Mouse (Mus musculus): ENCODE results near the gene Gm4491. TPM values are rescaled to one million over a fixed set of nuclear protein-coding genes. Genes with fewer than 3 reads are reported as not detected.

Gene Gm4491
- polyA plus RNA-seq, 1 experiment from 2014 or later = not detected

DNA sequence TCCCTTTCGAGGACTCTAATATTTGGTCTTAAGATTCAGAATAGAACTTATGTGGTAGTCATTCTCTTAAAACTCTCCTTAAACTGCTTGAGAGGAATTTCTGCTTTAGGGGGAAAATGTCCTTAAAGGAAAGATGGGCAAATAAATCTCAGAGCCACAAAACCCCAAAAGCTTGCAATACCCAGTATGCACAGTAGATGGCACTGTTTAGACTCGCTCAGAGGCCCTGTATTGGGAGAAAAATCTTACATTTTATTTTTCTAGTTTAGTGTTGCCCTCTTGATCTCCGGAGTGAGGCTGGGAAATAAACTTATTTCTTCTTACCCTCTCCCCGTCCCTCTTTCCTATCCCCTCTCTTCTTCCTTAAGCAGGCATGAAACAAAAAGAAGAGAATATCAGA is 6.5 kb downstream of the Gm4491 start:
- peaks cover 24% of the 10 kb centered on the region for H3K27me3 ChIP-seq (ENCODE audit: control insufficient read depth, insufficient read depth, low read depth, low read length)

DNA sequence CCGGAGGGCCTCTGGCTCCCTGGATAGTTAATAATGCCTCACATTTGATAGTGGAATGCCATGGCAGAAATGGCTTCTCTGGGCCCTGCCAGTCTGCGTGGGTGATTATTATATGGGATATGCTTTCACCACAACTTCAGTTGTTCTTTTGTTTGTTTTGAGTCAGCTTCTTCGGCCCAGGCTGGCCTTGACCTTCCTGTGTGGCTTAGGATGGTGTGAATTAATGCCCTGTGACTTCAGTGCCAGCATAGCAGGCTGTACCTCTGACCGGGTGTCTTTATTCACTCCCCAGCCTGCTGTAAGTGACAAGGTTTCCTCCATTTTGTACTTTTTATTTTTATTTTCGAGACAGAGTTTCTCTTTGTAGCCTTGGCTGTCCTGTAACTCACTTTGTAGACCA is 7.8 kb downstream of the Gm4491 start:
- Histone ChIP-seq H3K4me2 (ENCODE audit: low read depth, low read length) (no peak overlapping the region), H3K27ac (ENCODE audit: low read length) (no peak overlapping the region), H3K9ac (ENCODE audit: low read depth, low read length) (no peak overlapping the region), H3K4me3 (ENCODE audit: low read depth, low read length) (no peak overlapping the region), H3K4me1 (ENCODE audit: control insufficient read depth, low read depth, low read length) (no peaks in the 10 kb centered on the region; the same call in 1 of the 2 replicates), H3K27me3 (ENCODE audit: control insufficient read depth, insufficient read depth, low read depth, low read length) (peaks cover 36% of the 10 kb centered on the region), H3K9me3 (replicated peaks; ENCODE audit: control insufficient read depth, low read length) (no peaks in the 10 kb centered on the region), H3K36me3 (ENCODE audit: control insufficient read depth, insufficient read depth) (no peaks in the 10 kb centered on the region)
- ATAC-seq (ENCODE audit: low read depth) = no peak
- WGBS (ENCODE audit: insufficient replicate concordance) = 53% methylated on average over 5 of the region's 5 CpGs

More for the DNA sequence above, 6.5 kb downstream of the Gm4491 start:
- H3K9me3 ChIP-seq (replicated peaks; ENCODE audit: control insufficient read depth, low read length) = no peaks in the 10 kb centered on the region
- 4% methylated on average over 4 of the region's 4 CpGs for WGBS (ENCODE audit: insufficient replicate concordance)
- H3K36me3 ChIP-seq (ENCODE audit: control insufficient read depth, insufficient read depth) = no peaks in the 10 kb centered on the region
- no peak overlapping the region for H3K4me3 ChIP-seq (ENCODE audit: low read depth, low read length)
- H3K27ac ChIP-seq (ENCODE audit: low read length) = no peak overlapping the region
- H3K9ac ChIP-seq (ENCODE audit: low read depth, low read length) = no peak overlapping the region
- no peak overlapping the region for H3K4me2 ChIP-seq (ENCODE audit: low read depth, low read length)
- no peaks in the 10 kb centered on the region; the same call in 1 of the 2 replicates for H3K4me1 ChIP-seq (ENCODE audit: control insufficient read depth, low read depth, low read length)
- no peak for ATAC-seq (ENCODE audit: low read depth)

DNA sequence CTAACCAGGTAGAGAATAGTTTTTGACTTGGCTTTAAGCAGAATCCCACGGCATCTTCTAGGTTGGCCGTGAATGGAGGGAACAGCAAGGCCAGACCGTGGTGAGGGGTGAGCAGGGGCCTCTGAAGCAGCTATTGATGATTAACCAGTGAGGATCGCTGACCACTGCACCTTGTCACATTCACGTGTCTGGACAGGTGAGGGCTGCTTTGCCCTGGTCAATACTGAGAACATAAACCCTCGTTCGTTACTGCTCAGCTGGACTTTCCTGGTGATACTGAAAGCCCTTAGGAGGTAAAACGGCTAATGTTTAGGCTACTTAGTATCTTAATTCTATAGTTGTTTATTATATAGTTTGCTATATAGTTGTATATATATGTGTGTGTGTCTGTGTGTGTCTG is 8.6 kb downstream of the Gm4491 start:
- no peaks in the 10 kb centered on the region for H3K9me3 ChIP-seq (replicated peaks; ENCODE audit: control insufficient read depth, low read length)
- H3K27me3 ChIP-seq (ENCODE audit: control insufficient read depth, insufficient read depth, low read depth, low read length) = peaks cover 36% of the 10 kb centered on the region
- H3K4me2 ChIP-seq (ENCODE audit: low read depth, low read length) = no peak overlapping the region
- WGBS (ENCODE audit: insufficient replicate concordance) = 54% methylated on average over 8 of the region's 8 CpGs
- no peaks in the 10 kb centered on the region; the same call in 1 of the 2 replicates for H3K4me1 ChIP-seq (ENCODE audit: control insufficient read depth, low read depth, low read length)
- H3K27ac ChIP-seq (ENCODE audit: low read length) = no peak overlapping the region
- H3K36me3 ChIP-seq (ENCODE audit: control insufficient read depth, insufficient read depth) = no peaks in the 10 kb centered on the region
- no peak overlapping the region for H3K9ac ChIP-seq (ENCODE audit: low read depth, low read length)
- no peak for ATAC-seq (ENCODE audit: low read depth)
- no peak overlapping the region for H3K4me3 ChIP-seq (ENCODE audit: low read depth, low read length)

DNA sequence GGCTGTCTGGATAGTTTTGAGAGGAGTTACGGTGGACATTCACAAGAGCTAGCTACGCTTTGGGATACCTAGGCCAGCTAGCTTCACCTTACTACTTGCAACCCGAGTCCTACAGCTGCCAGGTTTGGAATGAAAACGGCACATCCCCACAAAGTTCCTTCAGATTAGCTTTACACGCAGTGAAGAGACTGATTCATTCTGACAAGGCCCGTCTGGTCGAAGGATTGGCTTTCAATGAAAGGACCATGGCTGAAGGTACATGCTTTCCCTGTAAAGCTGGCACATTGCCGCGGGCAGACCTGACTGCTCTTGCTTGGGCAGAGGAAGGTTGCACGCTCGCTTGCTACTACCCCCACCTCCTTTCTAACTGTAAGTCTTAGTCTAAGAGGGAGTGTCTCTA is 10.0 kb downstream of the Gm4491 start:
- no peak for ATAC-seq (ENCODE audit: low read depth)
- Histone ChIP-seq H3K9me3 (replicated peaks; ENCODE audit: control insufficient read depth, low read length) (no peaks in the 10 kb centered on the region), H3K27ac (ENCODE audit: low read length) (no peak overlapping the region), H3K9ac (ENCODE audit: low read depth, low read length) (no peak overlapping the region), H3K36me3 (ENCODE audit: control insufficient read depth, insufficient read depth) (no peaks in the 10 kb centered on the region), H3K4me3 (ENCODE audit: low read depth, low read length) (no peak overlapping the region), H3K4me2 (ENCODE audit: low read depth, low read length) (no peak overlapping the region), H3K27me3 (ENCODE audit: control insufficient read depth, insufficient read depth, low read depth, low read length) (peaks cover 36% of the 10 kb centered on the region), H3K4me1 (ENCODE audit: control insufficient read depth, low read depth, low read length) (peaks cover 3% of the 10 kb centered on the region; the same call in 1 of the 2 replicates)
- WGBS (ENCODE audit: insufficient replicate concordance) = 43% methylated on average over 11 of the region's 11 CpGs

DNA sequence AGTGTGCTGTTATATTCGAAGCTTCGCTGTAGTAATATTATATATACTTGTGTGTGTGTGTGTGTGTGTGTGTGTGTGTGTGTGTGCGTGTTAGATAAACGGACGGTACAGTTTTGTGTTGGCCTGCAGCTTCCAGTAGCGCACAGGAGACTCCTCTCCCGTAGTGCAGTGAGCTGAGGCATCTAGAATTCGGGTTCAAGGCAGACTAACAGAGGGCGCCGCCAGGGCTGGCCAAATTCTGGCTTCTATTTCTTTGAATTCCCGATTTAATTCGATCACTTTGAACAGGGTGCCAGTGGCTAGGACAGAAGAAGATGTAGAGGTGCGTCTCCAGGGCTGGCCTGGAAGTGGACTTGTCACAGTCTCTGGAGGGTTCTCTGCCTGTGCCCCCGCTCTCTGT is 10.6 kb downstream of the Gm4491 start:
- no peaks in the 10 kb centered on the region for H3K9me3 ChIP-seq (replicated peaks; ENCODE audit: control insufficient read depth, low read length)
- H3K4me3 ChIP-seq (ENCODE audit: low read depth, low read length) = no peak overlapping the region; the same call in 1 of the 2 replicates
- no peak overlapping the region for H3K27ac ChIP-seq (ENCODE audit: low read length)
- H3K36me3 ChIP-seq (ENCODE audit: control insufficient read depth, insufficient read depth) = no peaks in the 10 kb centered on the region
- ATAC-seq (ENCODE audit: low read depth) = no peak
- H3K4me1 ChIP-seq (ENCODE audit: control insufficient read depth, low read depth, low read length) = peaks cover 3% of the 10 kb centered on the region; the same call in 1 of the 2 replicates
- H3K9ac ChIP-seq (ENCODE audit: low read depth, low read length) = no peak overlapping the region
- WGBS (ENCODE audit: insufficient replicate concordance) = 9% methylated on average over 14 of the region's 14 CpGs
- H3K4me2 ChIP-seq (ENCODE audit: low read depth, low read length) = peak overlapping the region; percentile 78
- H3K27me3 ChIP-seq (ENCODE audit: control insufficient read depth, insufficient read depth, low read depth, low read length) = peaks cover 36% of the 10 kb centered on the region

DNA sequence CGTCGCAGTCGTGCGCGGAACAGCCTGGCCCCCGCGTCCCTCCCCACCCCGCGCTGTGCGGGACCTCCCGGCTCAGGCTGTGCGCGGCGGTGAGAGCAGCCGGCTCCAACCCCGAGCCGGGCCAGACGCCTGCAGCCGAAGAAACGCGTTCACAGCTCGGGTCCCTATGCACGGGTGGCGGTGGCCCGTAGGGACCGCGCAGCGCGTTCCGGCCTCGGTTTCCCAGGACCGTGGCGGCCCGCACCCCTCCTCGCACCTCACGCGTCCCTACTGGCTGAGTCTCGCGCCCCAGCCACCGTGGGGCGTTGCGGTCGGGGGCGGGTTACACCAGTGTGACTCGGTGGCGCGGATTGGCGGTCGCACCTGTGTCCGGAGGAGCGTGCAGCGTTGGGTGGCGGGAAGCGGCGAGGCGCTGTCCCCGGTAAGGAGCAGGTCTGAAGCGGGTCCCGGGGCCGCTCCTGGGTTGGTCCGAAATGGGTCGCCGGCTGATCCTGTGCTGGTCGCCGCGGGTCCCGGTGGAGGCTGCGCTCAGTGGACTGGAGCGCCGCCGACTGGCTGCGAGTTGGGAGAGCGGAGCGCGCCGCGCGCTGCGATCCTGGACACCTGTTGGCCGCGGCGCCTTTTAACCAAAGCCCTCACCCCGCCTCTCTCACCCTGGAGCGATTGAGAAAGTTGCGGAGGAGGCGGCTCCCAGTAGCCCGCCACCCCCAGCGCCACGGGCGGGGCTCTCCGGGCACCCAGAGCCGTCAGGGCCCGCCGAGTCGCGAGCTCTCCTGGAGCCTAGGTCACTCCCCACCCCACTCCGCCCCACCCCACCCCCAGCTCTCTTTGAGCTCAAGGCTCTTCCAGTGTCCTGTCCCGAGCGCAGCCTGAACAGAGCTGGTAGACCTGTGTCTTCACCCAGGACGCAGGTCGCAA is 11.3 kb downstream of the Gm4491 start, which contains the start of gene Gjb2:
Gene Gjb2, minus strand, starts transcription at position 597 of the 918 bp plus-strand sequence.
- Histone ChIP-seq H3K9ac (ENCODE audit: low read depth, low read length) (peak within 1 kb of the TSS; percentile 57), H3K36me3 (ENCODE audit: control insufficient read depth, insufficient read depth) (no peaks in the 10 kb centered on the region), H3K9me3 (replicated peaks; ENCODE audit: control insufficient read depth, low read length) (no peaks in the 10 kb centered on the region), H3K27ac (ENCODE audit: low read length) (peak within 1 kb of the TSS; percentile 48; the same call in 1 of the 2 replicates), H3K4me1 (ENCODE audit: control insufficient read depth, low read depth, low read length) (peaks cover 7% of the 10 kb centered on the region), H3K4me3 (ENCODE audit: low read depth, low read length) (peak within 1 kb of the TSS; percentile 65), H3K27me3 (ENCODE audit: control insufficient read depth, insufficient read depth, low read depth, low read length) (peaks cover 36% of the 10 kb centered on the region), H3K4me2 (ENCODE audit: low read depth, low read length) (peak within 1 kb of the TSS; percentile 78)
- ATAC-seq (ENCODE audit: low read depth) = peak; percentile 85
- under 1% methylated on average over 100 of the region's 101 CpGs for WGBS (ENCODE audit: insufficient replicate concordance)

DNA sequence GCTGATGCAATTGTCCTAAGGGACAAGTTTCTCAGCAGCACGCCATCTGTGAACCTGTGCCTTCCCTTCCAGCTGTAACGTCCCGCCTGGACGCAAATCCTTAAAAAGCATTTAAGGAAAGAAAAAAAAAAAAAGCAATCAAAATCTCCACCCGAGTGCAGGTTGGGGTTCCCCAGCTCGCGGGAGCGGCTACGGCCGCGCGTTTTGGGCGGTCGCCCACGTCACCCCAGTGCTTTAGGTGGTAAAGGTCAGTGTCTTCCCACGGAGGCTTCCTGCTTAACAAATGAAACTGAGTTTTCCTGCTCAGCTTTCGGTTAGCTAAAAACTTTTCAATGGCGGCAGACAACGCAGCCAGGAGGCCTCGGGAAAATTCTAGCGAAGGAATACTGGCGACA is 12.0 kb downstream of the Gm4491 start:
- Histone ChIP-seq H3K27me3 (ENCODE audit: control insufficient read depth, insufficient read depth, low read depth, low read length) (peaks cover 36% of the 10 kb centered on the region), H3K4me1 (ENCODE audit: control insufficient read depth, low read depth, low read length) (peaks cover 7% of the 10 kb centered on the region), H3K4me2 (ENCODE audit: low read depth, low read length) (peak overlapping the region; percentile 78), H3K9ac (ENCODE audit: low read depth, low read length) (peak overlapping the region; percentile 57), H3K27ac (ENCODE audit: low read length) (peak overlapping the region; percentile 48; the same call in 1 of the 2 replicates), H3K4me3 (ENCODE audit: low read depth, low read length) (peak overlapping the region; percentile 65), H3K36me3 (ENCODE audit: control insufficient read depth, insufficient read depth) (no peaks in the 10 kb centered on the region), H3K9me3 (replicated peaks; ENCODE audit: control insufficient read depth, low read length) (no peaks in the 10 kb centered on the region)
- WGBS (ENCODE audit: insufficient replicate concordance) = 4% methylated on average over 22 of the region's 22 CpGs
- ATAC-seq (ENCODE audit: low read depth) = no peak

DNA sequence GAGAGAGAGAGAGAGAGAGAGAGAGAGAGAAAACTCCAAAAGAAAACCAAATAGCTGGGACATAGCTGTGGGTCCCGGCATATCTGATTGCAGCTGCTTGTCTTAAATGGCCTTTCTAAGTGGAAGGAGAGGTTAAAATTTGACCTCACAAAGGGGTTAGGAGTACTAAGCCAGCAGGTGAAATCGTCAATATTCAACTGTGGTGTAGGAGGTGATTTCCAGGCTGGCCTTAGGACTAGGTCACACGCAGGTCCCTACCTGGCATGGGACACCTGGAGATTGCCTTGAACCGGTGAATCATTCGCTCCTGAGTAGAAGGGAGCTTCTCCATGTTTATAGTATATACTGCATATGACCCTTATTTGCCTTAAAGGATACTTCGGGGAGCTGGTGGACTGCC is 12.6 kb downstream of the Gm4491 start:
- 37% methylated on average over 6 of the region's 6 CpGs for WGBS (ENCODE audit: insufficient replicate concordance)
- H3K27ac ChIP-seq (ENCODE audit: low read length) = 0 out of 2 replicates have a peak overlapping the region, but pooled peaks have one; percentile 22

DNA sequence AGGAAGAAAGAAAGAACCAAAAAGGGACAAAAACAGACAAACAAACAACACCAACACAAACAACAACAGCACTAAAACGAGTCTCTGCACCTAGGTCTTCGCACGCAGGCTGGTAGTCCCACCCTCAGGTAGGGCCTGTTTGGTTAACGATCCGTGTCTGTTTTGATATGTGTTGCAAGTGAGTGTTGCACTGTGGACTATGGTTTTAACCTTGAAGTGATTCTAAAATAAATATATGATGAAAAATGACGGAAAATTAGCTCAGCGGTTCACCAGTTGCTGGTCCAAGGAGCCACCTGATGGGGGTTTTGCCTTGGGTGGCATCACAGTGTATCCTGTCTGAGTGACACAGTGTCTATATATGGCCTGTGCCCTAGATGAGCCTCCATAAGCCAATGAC is 14.1 kb downstream of the Gm4491 start:
- H3K36me3 ChIP-seq (ENCODE audit: control insufficient read depth, insufficient read depth) = no peaks in the 10 kb centered on the region
- peaks cover 7% of the 10 kb centered on the region for H3K4me1 ChIP-seq (ENCODE audit: control insufficient read depth, low read depth, low read length)
- peak overlapping the region; percentile 78 for H3K4me2 ChIP-seq (ENCODE audit: low read depth, low read length)
- no peak overlapping the region; the same call in 1 of the 2 replicates for H3K9ac ChIP-seq (ENCODE audit: low read depth, low read length)
- H3K9me3 ChIP-seq (replicated peaks; ENCODE audit: control insufficient read depth, low read length) = no peaks in the 10 kb centered on the region
- peak overlapping the region; percentile 53 for H3K27ac ChIP-seq (ENCODE audit: low read length)
- 72% methylated on average over 7 of the region's 7 CpGs for WGBS (ENCODE audit: insufficient replicate concordance)
- peak overlapping the region; percentile 11; the same call in 1 of the 2 replicates for H3K4me3 ChIP-seq (ENCODE audit: low read depth, low read length)
- peaks cover 36% of the 10 kb centered on the region for H3K27me3 ChIP-seq (ENCODE audit: control insufficient read depth, insufficient read depth, low read depth, low read length)
- 0 out of 2 replicates have a peak, but pooled peaks have one; percentile 28 for ATAC-seq (ENCODE audit: low read depth)

More for the DNA sequence above, 12.6 kb downstream of the Gm4491 start:
- ATAC-seq (ENCODE audit: low read depth) = no peak
- peak overlapping the region; percentile 57; the same call in 1 of the 2 replicates for H3K9ac ChIP-seq (ENCODE audit: low read depth, low read length)
- H3K4me1 ChIP-seq (ENCODE audit: control insufficient read depth, low read depth, low read length) = peaks cover 7% of the 10 kb centered on the region
- H3K4me3 ChIP-seq (ENCODE audit: low read depth, low read length) = peak overlapping the region; percentile 65
- peak overlapping the region; percentile 78 for H3K4me2 ChIP-seq (ENCODE audit: low read depth, low read length)
- no peaks in the 10 kb centered on the region for H3K36me3 ChIP-seq (ENCODE audit: control insufficient read depth, insufficient read depth)
- H3K9me3 ChIP-seq (replicated peaks; ENCODE audit: control insufficient read depth, low read length) = no peaks in the 10 kb centered on the region
- peaks cover 36% of the 10 kb centered on the region for H3K27me3 ChIP-seq (ENCODE audit: control insufficient read depth, insufficient read depth, low read depth, low read length)

Measured in liver, embryonic 16.5 days (tissue).